Mouse (Mus musculus): Measurements from ENCODE around the gene 9130409I23Rik. TPM values are rescaled to one million over a fixed set of nuclear protein-coding genes. Genes with fewer than 3 reads are reported as not detected.
"Not testable (repeated sequence)": the region's sequence is repeated elsewhere in the genome, so short reads cannot be mapped to it uniquely, and the experiment has no call there.

The 9130409I23Rik gene
- polyA plus RNA-seq, 1 experiment from 2014 or later, result 0.25 TPM

DNA sequence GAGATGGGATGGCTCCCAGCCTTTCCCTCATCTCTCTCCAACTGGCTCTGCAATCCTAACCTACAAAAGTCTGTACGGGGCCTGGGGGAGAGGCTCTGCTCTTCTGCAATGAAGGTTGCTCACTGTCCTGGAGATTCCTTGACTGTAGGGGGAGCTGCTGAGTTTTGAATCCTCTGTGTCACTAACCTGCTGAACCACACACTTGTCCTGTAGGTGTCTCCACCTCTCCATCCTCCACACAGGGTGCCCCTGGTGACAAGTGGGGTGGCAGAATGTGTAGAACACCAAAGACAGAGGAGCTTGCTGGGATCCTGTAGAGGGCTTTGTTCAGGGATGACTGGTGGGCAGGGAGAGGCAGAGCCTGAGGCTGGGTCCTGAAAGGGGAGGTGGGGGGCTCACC lies 28.8 kb upstream of the 9130409I23Rik start:
- peak; percentile 91 for DNase-seq (ENCODE audit: low spot score)

DNA sequence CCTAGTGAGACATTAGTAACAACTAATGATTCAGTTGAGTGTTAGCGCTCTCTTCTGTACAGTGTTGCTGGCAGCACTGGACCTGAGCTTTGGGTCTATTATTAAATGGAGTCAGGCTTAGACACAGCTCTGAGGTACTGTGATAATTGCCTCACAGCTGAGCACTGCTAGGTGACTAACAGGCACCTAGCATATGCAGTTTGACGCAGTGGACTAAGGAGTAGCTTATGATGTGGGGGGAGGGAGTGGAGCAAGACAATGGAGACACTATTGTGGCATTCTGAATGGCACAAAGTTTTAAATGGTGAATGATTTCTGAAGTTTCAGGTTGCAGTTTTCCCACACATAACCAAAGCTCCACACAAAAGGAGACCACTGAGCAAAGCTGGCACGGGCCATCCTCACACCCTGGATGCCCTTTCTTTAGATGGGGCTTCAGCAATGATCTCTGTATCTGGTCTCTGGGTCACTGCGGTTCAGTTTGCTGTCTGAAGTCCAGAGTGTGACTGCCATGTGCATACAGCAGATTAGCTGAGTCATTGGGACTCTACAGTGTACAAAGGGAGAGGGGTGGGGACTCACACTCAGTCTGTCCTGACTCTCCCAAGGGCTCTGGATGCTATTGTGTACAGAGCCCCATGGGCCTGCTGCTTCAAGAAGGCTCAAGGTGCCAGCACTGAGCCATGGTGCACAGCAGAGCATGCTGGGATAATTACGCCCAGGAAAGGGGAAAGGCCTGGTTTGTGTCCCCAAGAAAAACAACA lies 15.8 kb upstream of the 9130409I23Rik start:
- DNase-seq (ENCODE audit: low spot score), result not testable (repeated sequence)

- DNase-seq (ENCODE audit: low spot score), result no peak
Observed at GRCm38 (mm10) chr1:181037623-181038022, 13.4 kb upstream of the 9130409I23Rik start.

DNA sequence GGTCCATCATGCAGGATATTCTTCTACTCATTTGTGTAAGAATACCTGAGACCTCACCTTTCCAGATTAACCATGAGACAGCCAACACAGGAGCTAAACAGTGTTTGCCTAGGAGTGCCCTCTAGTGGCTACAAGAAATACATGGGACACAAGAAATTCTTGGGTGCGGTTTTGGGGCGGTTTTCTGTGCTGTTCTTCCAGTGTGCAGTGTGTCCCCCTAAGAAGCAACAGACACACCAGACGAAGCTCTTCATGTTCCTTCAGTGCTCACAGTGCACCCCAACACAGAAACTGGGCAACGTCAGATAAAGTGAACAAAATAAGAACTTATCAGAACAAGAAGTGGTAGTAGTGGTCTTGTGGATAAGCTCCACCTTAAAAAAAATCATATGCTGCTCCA lies 11.4 kb upstream of the 9130409I23Rik start:
- peak; percentile 64 for DNase-seq (ENCODE audit: low spot score)

- no peak for DNase-seq (ENCODE audit: low spot score)
Observed at GRCm38 (mm10) chr1:181047520-181047919, 3.5 kb upstream of the 9130409I23Rik start.

GRCm38 (mm10) chr1:181049328-181049842 lies 1.7 kb upstream of the 9130409I23Rik start:
- DNase-seq (ENCODE audit: low spot score), result peak; percentile 24

- DNase-seq (ENCODE audit: low spot score), result no peak
Observed at GRCm38 (mm10) chr1:181052898-181053297, 1.9 kb downstream of the 9130409I23Rik start.

DNA sequence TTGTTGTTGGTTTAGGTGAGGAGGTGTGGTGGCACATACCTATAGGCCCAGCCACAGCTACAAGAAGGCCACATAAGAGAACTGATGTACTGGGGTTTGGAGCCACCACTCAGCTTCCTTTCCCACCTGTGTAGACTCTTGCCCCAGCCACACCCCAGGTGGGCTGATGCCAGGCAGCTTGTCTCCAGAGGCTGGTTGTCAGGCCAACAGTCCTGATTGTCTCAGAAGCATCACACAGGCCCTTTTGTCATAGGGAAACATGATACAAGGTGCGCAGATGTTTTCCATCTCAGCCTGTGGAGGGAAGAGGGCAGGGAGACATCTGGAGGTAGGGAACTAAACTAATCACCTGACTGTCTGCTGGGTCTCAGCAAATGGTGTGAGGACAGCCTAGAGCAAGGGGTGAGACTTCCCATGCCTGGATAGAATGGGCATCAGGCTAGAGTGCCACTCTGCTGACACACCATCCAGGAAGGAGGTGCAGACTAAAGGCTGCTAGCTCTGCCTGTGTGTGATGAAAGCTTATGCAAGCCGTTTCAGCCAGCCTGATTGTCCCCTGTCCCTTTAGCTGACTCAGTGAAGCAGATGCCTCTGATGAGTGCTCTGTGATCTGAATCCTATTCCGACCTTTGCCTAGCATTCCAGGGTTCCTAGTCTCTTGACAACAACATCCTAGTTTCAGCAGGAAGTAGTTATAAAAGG lies 10.9 kb downstream of the 9130409I23Rik start:
- DNase-seq (ENCODE audit: low spot score), result no peak

DNA sequence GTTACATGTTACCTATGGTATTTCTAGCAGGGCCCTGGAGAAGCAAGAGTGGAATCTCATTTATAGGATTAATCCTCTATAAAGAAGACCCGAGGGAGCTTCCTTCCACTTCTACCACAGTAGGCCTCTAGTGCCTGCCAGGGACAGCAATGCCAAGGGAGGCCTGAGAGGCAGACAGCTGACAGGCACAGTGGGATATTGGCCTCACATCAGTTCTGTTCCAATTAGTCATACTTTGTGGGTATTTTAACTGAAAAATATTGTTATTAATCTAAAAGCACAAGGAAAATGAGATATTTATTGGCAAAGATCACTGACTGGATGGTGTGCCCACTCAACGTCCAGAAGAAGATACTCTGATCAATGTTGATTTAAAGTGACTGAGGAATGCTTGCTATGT lies 13.0 kb downstream of the 9130409I23Rik start:
- DNase-seq (ENCODE audit: low spot score), result no peak

DNA sequence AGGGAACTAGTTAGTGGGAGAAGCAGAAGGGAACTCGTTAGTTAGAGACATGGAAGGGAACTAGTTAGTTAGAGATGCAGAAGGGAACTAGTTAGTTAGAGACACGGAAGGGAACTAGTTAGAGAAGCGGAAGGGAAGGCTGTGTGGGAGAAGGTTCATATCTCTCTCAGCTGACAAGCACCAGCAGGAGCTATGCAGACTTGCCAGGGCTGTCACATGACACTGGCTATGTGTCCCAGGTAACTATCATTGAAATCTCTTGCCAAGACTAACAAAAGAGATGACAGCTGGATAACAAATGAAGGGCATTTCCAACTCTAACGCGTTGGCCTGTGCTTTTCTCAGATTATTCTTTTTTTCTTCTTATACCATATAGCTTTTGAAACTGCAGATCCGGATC lies 13.6 kb downstream of the 9130409I23Rik start:
- no peak for DNase-seq (ENCODE audit: low spot score)

DNA sequence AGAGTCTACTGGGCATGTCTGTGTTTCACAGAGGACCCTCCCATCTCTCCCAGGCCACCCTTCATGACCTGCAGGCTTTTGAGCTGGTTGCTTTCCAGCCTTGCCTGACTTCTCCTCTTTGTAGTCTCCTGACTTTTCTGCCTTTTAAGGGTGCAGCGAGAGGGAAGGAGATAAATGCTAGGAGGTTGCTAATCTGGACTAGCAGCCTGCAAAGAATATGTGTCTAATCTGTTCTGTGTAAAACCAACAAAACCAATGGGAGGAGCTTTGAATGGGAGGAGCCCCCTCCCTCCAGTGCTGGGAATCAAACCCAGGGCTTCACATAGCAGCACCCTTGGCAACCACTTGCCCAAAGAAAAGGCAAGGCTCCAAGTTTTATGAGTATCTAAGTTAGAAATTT lies 17.3 kb downstream of the 9130409I23Rik start:
- no peak for DNase-seq (ENCODE audit: low spot score)

DNA sequence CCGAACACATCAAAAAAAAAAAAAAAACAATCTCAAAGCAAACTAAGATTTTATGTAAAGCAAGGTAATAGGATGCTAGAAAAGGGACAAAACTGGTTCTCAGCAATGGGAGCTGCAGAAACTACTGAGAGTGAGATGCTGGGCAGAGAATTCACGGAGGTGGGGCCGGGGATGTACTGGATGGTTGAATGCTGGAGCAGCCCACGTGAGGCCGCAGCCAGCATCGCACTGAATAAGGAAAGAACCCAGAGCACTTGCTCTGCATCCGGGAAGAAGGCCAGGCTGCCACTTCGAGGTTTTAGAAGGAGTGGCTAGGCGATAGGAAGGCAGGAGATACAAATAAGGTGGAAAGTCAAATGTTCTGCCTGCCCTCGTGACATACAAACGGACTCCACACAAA lies 18.6 kb downstream of the 9130409I23Rik start:
- no peak for DNase-seq (ENCODE audit: low spot score)

GRCm38 (mm10) chr1:181073075-181073474 lies 22.0 kb downstream of the 9130409I23Rik start:
- DNase-seq (ENCODE audit: low spot score), result no peak

DNA sequence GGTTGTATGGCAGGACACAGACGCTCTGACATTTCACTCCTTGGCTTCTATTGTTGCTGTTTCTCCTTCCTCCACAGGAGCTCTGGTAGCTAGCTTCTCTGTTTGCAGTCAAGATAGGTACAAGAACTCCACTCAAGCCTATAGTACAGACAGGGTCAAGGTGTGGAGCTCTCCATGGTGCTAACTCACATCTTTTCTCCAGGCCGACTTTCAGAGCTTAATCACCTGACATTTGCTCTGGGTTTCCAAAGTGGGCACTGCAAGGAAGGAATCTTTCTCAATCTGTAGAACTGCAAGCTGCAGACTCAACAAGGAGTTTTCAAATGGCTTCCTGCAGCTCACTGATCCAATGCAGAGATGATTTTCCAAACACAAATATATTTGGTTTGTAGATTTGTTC lies 33.0 kb downstream of the 9130409I23Rik start:
- peak; percentile 19 for DNase-seq (ENCODE audit: low spot score)

DNA sequence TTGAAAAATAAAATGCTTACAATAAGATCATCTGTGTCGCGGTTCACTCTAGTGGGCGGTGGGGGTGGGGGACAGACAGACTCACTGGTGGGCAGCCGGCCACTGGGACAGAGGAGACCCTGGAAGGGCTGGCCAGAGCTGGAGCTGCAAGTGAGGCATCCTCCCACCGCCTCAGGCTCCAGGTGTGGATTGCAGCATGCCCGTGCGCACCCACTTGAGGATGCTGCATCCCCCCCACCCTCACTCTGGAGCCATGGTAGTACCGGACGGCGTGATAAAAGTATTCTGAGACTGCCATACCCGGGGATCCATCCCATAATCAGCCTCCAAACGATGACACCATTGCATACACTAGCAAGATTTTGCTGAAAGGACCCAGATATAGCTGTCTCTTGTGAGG lies 39.0 kb downstream of the 9130409I23Rik start:
- no peak for DNase-seq (ENCODE audit: low spot score)

Other genes with a start within 250 kb of the 9130409I23Rik start
- gene H3f3a, start 237.3 kb upstream of the 9130409I23Rik start, polyA plus RNA-seq (2015; fragmentation: Nextera tagmentation; extraction: Ambion mirVana), result 2,900 and 2,949 TPM in 2 replicates
- gene Sde2, start 200.1 kb upstream of the 9130409I23Rik start, polyA plus RNA-seq (2015; fragmentation: Nextera tagmentation; extraction: Ambion mirVana), result 34.4 and 38.7 TPM in 2 replicates
- gene Lefty2, start 158.1 kb upstream of the 9130409I23Rik start, polyA plus RNA-seq (2015; fragmentation: Nextera tagmentation; extraction: Ambion mirVana), result 0.86 and 0.98 TPM in 2 replicates
- gene Pycr2, start 146.9 kb upstream of the 9130409I23Rik start, polyA plus RNA-seq (2015; fragmentation: Nextera tagmentation; extraction: Ambion mirVana), result 142 and 147 TPM in 2 replicates
- 1.7 and 2.9 TPM in 2 replicates for gene Lefty1, start 116.2 kb upstream of the 9130409I23Rik start, polyA plus RNA-seq (2015; fragmentation: Nextera tagmentation; extraction: Ambion mirVana)
- 13.8 and 14.4 TPM in 2 replicates for gene Tmem63a, start 108.9 kb upstream of the 9130409I23Rik start, polyA plus RNA-seq (2015; fragmentation: Nextera tagmentation; extraction: Ambion mirVana)
- 12.7 and 15.2 TPM in 2 replicates for gene Ephx1, start 30.3 kb upstream of the 9130409I23Rik start, polyA plus RNA-seq (2015; fragmentation: Nextera tagmentation; extraction: Ambion mirVana)
- gene Nvl, start 93.0 kb downstream of the 9130409I23Rik start, polyA plus RNA-seq (2015; fragmentation: Nextera tagmentation; extraction: Ambion mirVana), result 23.4 and 25.0 TPM in 2 replicates
- gene Cnih4, start 93.5 kb downstream of the 9130409I23Rik start, polyA plus RNA-seq (2015; fragmentation: Nextera tagmentation; extraction: Ambion mirVana), result 90.9 and 91.7 TPM in 2 replicates
- gene Wdr26, start 160.8 kb downstream of the 9130409I23Rik start, polyA plus RNA-seq (2015; fragmentation: Nextera tagmentation; extraction: Ambion mirVana), result 47.9 and 56.5 TPM in 2 replicates

Data from thymus, postnatal 0 days (tissue).